Mouse (Mus musculus) kidney, postnatal 0 days (tissue): ENCODE data around the gene Ttc1. TPM values are rescaled to one million over a fixed set of nuclear protein-coding genes. Genes with fewer than 3 reads are reported as not detected.
A peak's percentile ranks its signal among the peaks of the same experiment; 100 is the strongest.

Experiments
- ATAC-seq: fragments of 200-750 bp; cut with Nextera tagmentation; replicated peaks from 2 replicates; pipeline ENCODE4 v1.8.0; 2017; ENCODE audit warnings: low read depth, moderate number of reproducible peaks, moderate TSS enrichment, moderate library complexity; ENCODE audit not compliant: low FRiP score
- DNase-seq: peaks from one replicate; pipeline ENCODE4 v3.0.0-alpha.2; 2016; ENCODE audit warnings: low spot score
- H3K27ac ChIP-seq: fragments of 300-500 bp; sonication (generic); 2 replicates; pipeline ENCODE4 v1.5.1; 2014; ENCODE audit warnings: mild to moderate bottlenecking
- H3K27me3 ChIP-seq: fragments of 300-500 bp; sonication (generic); 2 replicates; pipeline ENCODE4 v1.6.1; 2014; ENCODE audit warnings: low read length, mixed read lengths; ENCODE audit not compliant: insufficient read depth
- H3K36me3 ChIP-seq: fragments of 300-500 bp; sonication (generic); 2 replicates; pipeline ENCODE4 v1.6.1; 2014; ENCODE audit warnings: low read length, mixed read lengths; ENCODE audit not compliant: insufficient read depth
- H3K4me1 ChIP-seq: fragments of 300-500 bp; sonication (generic); replicated peaks from 2 replicates; pipeline ENCODE4 v1.6.1; 2014; ENCODE audit warnings: antibody characterized with exemption, low read length, mixed read lengths; ENCODE audit not compliant: insufficient read depth
- H3K4me2 ChIP-seq: fragments of 300-500 bp; sonication (generic); 2 replicates; pipeline ENCODE4 v1.6.1; 2014; ENCODE audit warnings: mild to moderate bottlenecking, low read length, moderate library complexity, mixed read lengths
- H3K4me3 ChIP-seq: fragments of 300-500 bp; sonication (generic); replicated peaks from 2 replicates; pipeline ENCODE4 v1.5.1; 2014; ENCODE audit warnings: low read depth, low read length
- H3K9ac ChIP-seq: fragments of 300-500 bp; sonication (generic); 2 replicates; pipeline ENCODE4 v1.6.1; 2014; ENCODE audit warnings: low read depth, low read length
- H3K9me3 ChIP-seq: fragments of 300-500 bp; sonication (generic); replicated peaks from 2 replicates; pipeline ENCODE4 v1.6.1; 2016; ENCODE audit warnings: low read length, inconsistent platforms, mixed read lengths
- CTCF ChIP-seq: IDR thresholded peaks from 2 replicates; pipeline ENCODE4 v1.5.1; 2016; ENCODE audit warnings: antibody characterized with exemption, low read depth, mild to moderate bottlenecking, moderate library complexity
- WGBS: fragments of 180-500 bp; shearing (Covaris S2); extraction: QIAGEN DNeasy Blood & Tissue Kit; methylation state at CpG from one replicate; pipeline ENCODE4 v1.1.7; 2014; 5-methylcytosine and 5-hydroxymethylcytosine counted together
- polyA plus RNA-seq: library from polyadenylated mRNA; unstranded; fragments of >200 nt; fragmentation: Nextera tagmentation; extraction: Ambion mirVana; gene quantifications from 2 replicates; pipeline ENCODE4 v1.2.1, GENCODE M21; 2015

The Ttc1 gene
- polyA plus RNA-seq, 1 experiment from 2014 or later, result 77.6 TPM

GRCm38 (mm10) chr11:43758436-43758835 lies 10.6 kb upstream of the Ttc1 start:
- no peak overlapping the region for H3K4me2 ChIP-seq
- no peak overlapping the region for H3K27ac ChIP-seq
- H3K27me3 ChIP-seq, result no peaks in the 10 kb centered on the region
- no peaks in the 10 kb centered on the region for H3K36me3 ChIP-seq
- no peak overlapping the region for H3K9ac ChIP-seq
- DNase-seq, result no peak
- TF ChIP-seq CTCF, result no peak
- H3K9me3 ChIP-seq, result no peaks in the 10 kb centered on the region
- H3K4me1 ChIP-seq, result no peaks in the 10 kb centered on the region
- H3K4me3 ChIP-seq, result no peak overlapping the region
- no peak for ATAC-seq
- 78% methylated on average over 2 of the region's 2 CpGs for WGBS

- no peaks in the 10 kb centered on the region for H3K4me1 ChIP-seq
- 66% methylated on average over 5 of the region's 5 CpGs for WGBS
- no peak overlapping the region for H3K4me2 ChIP-seq
- no peak overlapping the region for H3K27ac ChIP-seq
- H3K4me3 ChIP-seq, result no peak overlapping the region
- H3K9ac ChIP-seq, result no peak overlapping the region
- H3K27me3 ChIP-seq, result no peaks in the 10 kb centered on the region
- ATAC-seq (no peak), DNase-seq (no peak)
- TF ChIP-seq CTCF, result no peak
- no peaks in the 10 kb centered on the region for H3K9me3 ChIP-seq
- no peaks in the 10 kb centered on the region for H3K36me3 ChIP-seq
Measured at GRCm38 (mm10) chr11:43755411-43755810, 7.6 kb upstream of the Ttc1 start.

- no peak for ATAC-seq
- H3K4me2 ChIP-seq, result no peak overlapping the region
Measured at GRCm38 (mm10) chr11:43754568-43754967, 6.8 kb upstream of the Ttc1 start.

GRCm38 (mm10) chr11:43751542-43751941 lies 3.7 kb upstream of the Ttc1 start:
- ATAC-seq, result no peak
- Histone ChIP-seq H3K27ac (no peak overlapping the region), H3K9me3 (no peaks in the 10 kb centered on the region), H3K9ac (no peak overlapping the region), H3K36me3 (no peaks in the 10 kb centered on the region), H3K4me3 (no peak overlapping the region), H3K4me1 (0 out of 2 replicates have a peak, but pooled peaks cover 7% of the 10 kb centered on the region), H3K27me3 (no peaks in the 10 kb centered on the region), H3K4me2 (no peak overlapping the region)
- TF ChIP-seq CTCF, result peak; percentile 46; the same call in 1 of the 2 replicates
- 71% methylated on average over 2 of the region's 2 CpGs for WGBS
- DNase-seq, result peak; percentile 14

More at GRCm38 (mm10) chr11:43754568-43754967, 6.8 kb upstream of the Ttc1 start:
- H3K9me3 ChIP-seq, result no peaks in the 10 kb centered on the region
- H3K4me3 ChIP-seq, result no peak overlapping the region
- no peak for DNase-seq
- H3K9ac ChIP-seq, result no peak overlapping the region
- no peaks in the 10 kb centered on the region for H3K36me3 ChIP-seq
- no peaks in the 10 kb centered on the region for H3K27me3 ChIP-seq
- no peak for TF ChIP-seq CTCF
- no peak overlapping the region for H3K27ac ChIP-seq
- no peaks in the 10 kb centered on the region for H3K4me1 ChIP-seq
- WGBS, result 67% methylated on average over 1 of the region's 1 CpGs

- Histone ChIP-seq H3K4me1 (no peaks in the 10 kb centered on the region), H3K27ac (no peak overlapping the region), H3K27me3 (no peaks in the 10 kb centered on the region), H3K36me3 (peaks cover 25% of the 10 kb centered on the region), H3K9me3 (no peaks in the 10 kb centered on the region), H3K4me2 (no peak overlapping the region), H3K4me3 (no peak overlapping the region), H3K9ac (no peak overlapping the region)
- WGBS, result 31% methylated on average over 7 of the region's 7 CpGs
- TF ChIP-seq CTCF, result no peak
- ATAC-seq, result peak; percentile 62; the same call in 1 of the 2 replicates
- DNase-seq, result peak; percentile 26
Measured at GRCm38 (mm10) chr11:43728737-43729301, 19.0 kb downstream of the Ttc1 start.

GRCm38 (mm10) chr11:43727796-43728195 lies 20.0 kb downstream of the Ttc1 start:
- Histone ChIP-seq H3K9ac (no peak overlapping the region), H3K36me3 (peaks cover 15% of the 10 kb centered on the region), H3K4me3 (no peak overlapping the region), H3K27me3 (no peaks in the 10 kb centered on the region), H3K27ac (no peak overlapping the region), H3K4me1 (no peaks in the 10 kb centered on the region), H3K9me3 (no peaks in the 10 kb centered on the region), H3K4me2 (no peak overlapping the region)
- DNase-seq (peak; percentile 42), ATAC-seq (no peak)
- WGBS, result 59% methylated on average over 7 of the region's 7 CpGs
- TF ChIP-seq CTCF, result no peak

GRCm38 (mm10) chr11:43723411-43723810 lies 24.4 kb downstream of the Ttc1 start:
- no peak for TF ChIP-seq CTCF
- no peak for ATAC-seq
- H3K4me2 ChIP-seq, result no peak overlapping the region
- peaks cover 25% of the 10 kb centered on the region for H3K36me3 ChIP-seq
- no peaks in the 10 kb centered on the region for H3K9me3 ChIP-seq
- H3K9ac ChIP-seq, result no peak overlapping the region
- H3K4me3 ChIP-seq, result no peak overlapping the region
- no peaks in the 10 kb centered on the region for H3K4me1 ChIP-seq
- H3K27me3 ChIP-seq, result no peaks in the 10 kb centered on the region
- DNase-seq, result no peak
- WGBS, result 92% methylated on average over 3 of the region's 3 CpGs
- no peak overlapping the region for H3K27ac ChIP-seq
